Mouse (Mus musculus) bone marrow, adult 2 months (tissue): ENCODE data around the gene Cdk20.

Experiments
- CTCF ChIP-seq: fragments of 200-500 bp; IDR thresholded peaks from 2 replicates; pipeline ENCODE4 v1.5.1; 2011; ENCODE audit warnings: low read length, control low read depth; ENCODE audit not compliant: control insufficient read depth, insufficient read depth
- POLR2A ChIP-seq: fragments of 200-500 bp; IDR thresholded peaks from 2 replicates; pipeline ENCODE4 v1.6.1; 2011; ENCODE audit warnings: low read depth, mild to moderate bottlenecking, control low read depth, low read length, borderline replicate concordance; ENCODE audit not compliant: control insufficient read depth

- TF ChIP-seq CTCF = no peak
- no peak for TF ChIP-seq POLR2A
These were observed 57.8 kb downstream of the Cdk20 start for GRCm38 (mm10) chr13:64489886-64490285.
